ENCODE assay signal across 10 mouse cellular contexts in the genomic region with DNA sequence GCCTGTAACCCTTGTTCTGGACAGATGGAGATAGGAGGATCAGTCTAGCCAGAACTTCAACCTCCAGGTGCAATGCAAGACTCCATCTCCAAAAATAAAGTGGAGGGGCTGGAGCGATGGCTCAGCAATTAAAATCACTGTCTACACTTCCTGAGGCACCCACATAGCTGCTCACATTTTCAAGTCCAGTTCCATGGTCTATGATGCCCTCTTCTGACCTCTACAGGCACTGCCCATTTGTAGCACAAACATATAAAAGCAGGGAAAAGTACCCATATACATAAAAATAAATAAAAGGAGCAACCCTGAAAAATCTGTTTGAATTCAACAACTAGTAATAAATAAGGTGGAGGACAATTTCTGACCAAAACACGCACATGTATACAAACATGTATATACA. TPM values are rescaled to one million over a fixed set of nuclear protein-coding genes. Genes with fewer than 3 reads are reported as not detected.
DNase-seq lines count a peak whose midpoint lies in the region; ATAC-seq and TF ChIP-seq lines count a peak whose summit lies in the region.
"Had no signal": no experiment of that assay in that cellular context is flagged by ENCODE, and none has a peak within 500 bp of the region (broad histone marks: within the 10 kb centered on the region; RNA-seq: fewer than 3 reads in every experiment).

No protein-coding gene starts in this region.

- no peaks in the 10 kb centered on the region for H3K9me3 ChIP-seq in heart, postnatal 0 days (replicated peaks; ENCODE audit: control insufficient read depth, low read length)
- no peaks in the 10 kb centered on the region for H3K9me3 ChIP-seq in heart, embryonic 11.5 days (replicated peaks; ENCODE audit: control insufficient read depth, low read length)
- no peaks in the 10 kb centered on the region for H3K9me3 ChIP-seq in neural tube, embryonic 15.5 days (replicated peaks)
- H3K9me3 ChIP-seq in kidney, embryonic 15.5 days (replicated peaks), result no peaks in the 10 kb centered on the region
- H3K9me3 ChIP-seq: forebrain, embryonic 15.5 days; liver, embryonic 13.5 days had no signal

- no peaks in the 10 kb centered on the region for H3K4me1 ChIP-seq in heart, postnatal 0 days (ENCODE audit: control insufficient read depth, insufficient read depth)
- no peaks in the 10 kb centered on the region for H3K4me1 ChIP-seq in heart, embryonic 11.5 days (ENCODE audit: control insufficient read depth, insufficient read depth, low read length)
- no peaks in the 10 kb centered on the region for H3K4me1 ChIP-seq in neural tube, embryonic 15.5 days
- no peaks in the 10 kb centered on the region for H3K4me1 ChIP-seq in kidney, embryonic 15.5 days
- H3K4me1 ChIP-seq: forebrain, embryonic 15.5 days had no signal

- peaks cover 4% of the 10 kb centered on the region for H3K36me3 ChIP-seq in heart, postnatal 0 days (replicated peaks; ENCODE audit: control insufficient read depth, insufficient read depth, low read length)
- H3K36me3 ChIP-seq in heart, embryonic 11.5 days (ENCODE audit: control insufficient read depth, insufficient read depth, low read length), result no peaks in the 10 kb centered on the region
- no peaks in the 10 kb centered on the region for H3K36me3 ChIP-seq in neural tube, embryonic 15.5 days
- no peaks in the 10 kb centered on the region for H3K36me3 ChIP-seq in kidney, embryonic 15.5 days
- H3K36me3 ChIP-seq: forebrain, embryonic 15.5 days; liver, embryonic 13.5 days had no signal

- no peak for TF ChIP-seq EP300 in heart, postnatal 0 days (IDR thresholded peaks at IDR 0.05; ENCODE audit: low read depth)

- no peak overlapping the region for H3K4me3 ChIP-seq in heart, postnatal 0 days (ENCODE audit: low read depth, low read length)
- H3K4me3 ChIP-seq in heart, embryonic 11.5 days (ENCODE audit: low read depth, low read length), result no peak overlapping the region
- H3K4me3 ChIP-seq in neural tube, embryonic 15.5 days (replicated peaks), result no peak overlapping the region
- no peak overlapping the region for H3K4me3 ChIP-seq in kidney, embryonic 15.5 days (replicated peaks)
- H3K4me3 ChIP-seq: forebrain, embryonic 15.5 days; liver, embryonic 13.5 days had no signal

- H3K9ac ChIP-seq in heart, postnatal 0 days (replicated peaks; ENCODE audit: low read depth, low read length), result no peak overlapping the region
- no peak overlapping the region for H3K9ac ChIP-seq in heart, embryonic 11.5 days (ENCODE audit: low read depth, low read length)
- no peak overlapping the region for H3K9ac ChIP-seq in neural tube, embryonic 15.5 days (replicated peaks)
- H3K9ac ChIP-seq in kidney, embryonic 15.5 days, result no peak overlapping the region
- H3K9ac ChIP-seq: forebrain, embryonic 15.5 days; liver, embryonic 13.5 days had no signal

- peak; percentile 62; the same call in 1 of the 2 replicates for ATAC-seq in heart, postnatal 0 days (ENCODE audit: insufficient read depth, low read depth)
- no peak for ATAC-seq in heart, embryonic 11.5 days (replicated peaks; ENCODE audit: insufficient number of reproducible peaks, low FRiP score, low TSS enrichment)
- peak; percentile 64; the same call in 1 of the 2 replicates for ATAC-seq in erythroblast, adult 5-6 weeks (replicated peaks; ENCODE audit: low FRiP score, poor library complexity, severe bottlenecking)
- no peak for ATAC-seq in neural tube, embryonic 15.5 days (ENCODE audit: low FRiP score)
- ATAC-seq in kidney, embryonic 15.5 days (replicated peaks; ENCODE audit: low FRiP score), result no peak
- ATAC-seq: forebrain, embryonic 15.5 days had no signal

- no peaks in the 10 kb centered on the region for H3K27me3 ChIP-seq in heart, postnatal 0 days (ENCODE audit: control insufficient read depth, insufficient read depth, low read length)
- H3K27me3 ChIP-seq in heart, embryonic 11.5 days (ENCODE audit: control insufficient read depth, insufficient read depth, low read length), result no peaks in the 10 kb centered on the region
- H3K27me3 ChIP-seq in neural tube, embryonic 15.5 days (replicated peaks), result no peaks in the 10 kb centered on the region
- H3K27me3 ChIP-seq in kidney, embryonic 15.5 days, result no peaks in the 10 kb centered on the region
- H3K27me3 ChIP-seq: forebrain, embryonic 15.5 days; liver, embryonic 13.5 days had no signal

- 53% methylated on average over 2 of the region's 2 CpGs for WGBS in heart, postnatal 0 days
- 67% methylated on average over 2 of the region's 2 CpGs for WGBS in heart, embryonic 11.5 days (ENCODE audit: insufficient replicate concordance)
- WGBS in neural tube, embryonic 15.5 days, result 81% methylated on average over 2 of the region's 2 CpGs
- 69% methylated on average over 2 of the region's 2 CpGs for WGBS in kidney, embryonic 15.5 days

- DNase-seq in heart, postnatal 0 days (ENCODE audit: low spot score), result peak; percentile 12
- peak; percentile 4 for DNase-seq in thymus, postnatal 25 days
- no peak for DNase-seq in thymus, postnatal 4 days
- no peak for DNase-seq in frontal cortex, postnatal 36 days (ENCODE audit: low spot score in 2 of 2)
- DNase-seq: liver, embryonic 13.5 days had no signal

- H3K27ac ChIP-seq in heart, postnatal 0 days (ENCODE audit: low read depth), result no peak overlapping the region
- no peak overlapping the region for H3K27ac ChIP-seq in heart, embryonic 11.5 days (ENCODE audit: low read depth, low read length)
- no peak overlapping the region for H3K27ac ChIP-seq in neural tube, embryonic 15.5 days (replicated peaks)
- no peak overlapping the region for H3K27ac ChIP-seq in kidney, embryonic 15.5 days
- H3K27ac ChIP-seq: forebrain, embryonic 15.5 days; liver, embryonic 13.5 days had no signal

- H3K4me2 ChIP-seq in heart, postnatal 0 days (ENCODE audit: low read depth, low read length), result no peak overlapping the region
- no peak overlapping the region for H3K4me2 ChIP-seq in heart, embryonic 11.5 days
- no peak overlapping the region for H3K4me2 ChIP-seq in neural tube, embryonic 15.5 days
- no peak overlapping the region for H3K4me2 ChIP-seq in kidney, embryonic 15.5 days
- H3K4me2 ChIP-seq: forebrain, embryonic 15.5 days; liver, embryonic 13.5 days had no signal

- peak; percentile 44 for TF ChIP-seq CTCF in heart, postnatal 0 days (IDR thresholded peaks at IDR 0.05; ENCODE audit: low read depth)

RNA-seq across cellular contexts. Expression of a gene that starts 39.1 kb away (rescaled TPM):
- 20.7 and 37.9 TPM in 2 replicates for total RNA-seq in heart, postnatal 0 days (2014; rRNA removed; ENCODE audit: low replicate concordance)
- polyA plus RNA-seq in heart, postnatal 0 days (2015; fragmentation: Nextera tagmentation; extraction: Ambion mirVana), result 33.2 and 35.4 TPM in 2 replicates
- 9.8 and 11.2 TPM in 2 replicates for polyA plus RNA-seq in heart, embryonic 11.5 days (2014; fragmentation: Nextera tagmentation; extraction: Ambion mirVana)
- 36.2 and 46.3 TPM in 2 replicates for total RNA-seq in erythroblast, adult 5-6 weeks (2015; ENCODE audit: low replicate concordance)
- total RNA-seq in erythroblast, adult 5-6 weeks (2017; ENCODE audit: low replicate concordance), result 48.1 and 70.5 TPM in 2 replicates
- polyA plus RNA-seq in neural tube, embryonic 15.5 days (2015; fragmentation: Nextera tagmentation; extraction: Ambion mirVana), result 4.9 and 5.7 TPM in 2 replicates
- polyA plus RNA-seq in kidney, embryonic 15.5 days (2015; fragmentation: Nextera tagmentation; extraction: Ambion mirVana), result 8.3 and 10.1 TPM in 2 replicates

Comparison
In these comparisons a context has a peak if more than half of its experiments do, and no peak if none do; other contexts are left out.
1. ATAC-seq: peak in heart, postnatal 0 days (single experiment) and erythroblast, adult 5-6 weeks (single experiment); none in heart, embryonic 11.5 days (single experiment), neural tube, embryonic 15.5 days (single experiment) and kidney, embryonic 15.5 days (single experiment).
2. DNase-seq: peak in heart, postnatal 0 days (single experiment) and thymus, postnatal 25 days (single experiment); none in thymus, postnatal 4 days (single experiment) and frontal cortex, postnatal 36 days (0 of 2).